Mouse (Mus musculus): ENCODE results near the gene Ormdl3. TPM values are rescaled to one million over a fixed set of nuclear protein-coding genes. Genes with fewer than 3 reads are reported as not detected.
A peak's percentile ranks its signal among the peaks of the same experiment; 100 is the strongest.

The Ormdl3 gene
- polyA plus RNA-seq, 1 experiment from 2014 or later = 59.4 TPM

DNA sequence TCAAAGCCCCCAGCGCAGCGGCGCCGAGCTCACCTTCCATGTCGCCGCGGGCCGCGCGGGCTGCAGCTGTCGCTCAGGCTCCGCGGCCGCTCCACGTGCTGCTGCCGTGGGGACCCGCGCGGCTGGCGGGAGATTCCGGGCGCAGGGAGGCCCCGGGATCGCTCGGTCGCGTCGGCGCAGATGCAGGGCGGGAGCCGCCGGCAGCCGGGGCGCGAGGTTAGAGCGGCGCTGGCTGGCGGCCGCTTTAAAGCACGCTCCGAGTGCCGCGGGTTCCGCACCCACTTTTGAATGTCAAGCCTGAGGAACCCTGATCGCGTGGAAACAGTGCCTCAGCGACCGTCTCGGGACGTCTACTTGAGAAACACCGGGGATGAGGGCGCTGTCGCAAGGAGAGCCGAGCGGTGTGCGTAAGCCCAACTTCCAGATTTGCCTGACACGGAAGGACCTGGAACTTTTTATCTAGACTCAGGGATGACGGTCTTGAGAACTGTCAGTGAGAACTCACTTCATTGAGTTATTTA, 41.4 kb downstream of the Ormdl3 start, which contains the start of gene Ikzf3:
TSS of gene Ikzf3 (minus strand) at position 321 of the 521 bp plus-strand sequence.
- H3K36me3 ChIP-seq = no peaks in the 10 kb centered on the region
- peak within 1 kb of the TSS; percentile 54 for H3K4me3 ChIP-seq (replicated peaks)
- no peak within 1 kb of the TSS; the same call in 1 of the 2 replicates for H3K9ac ChIP-seq
- no peak for ATAC-seq (replicated peaks; ENCODE audit: low FRiP score)
- H3K27me3 ChIP-seq = peaks cover 84% of the 10 kb centered on the region
- peaks cover 13% of the 10 kb centered on the region for H3K4me1 ChIP-seq
- 1% methylated on average over 58 of the region's 58 CpGs for WGBS
- peak within 1 kb of the TSS; percentile 94 for H3K4me2 ChIP-seq
- H3K9me3 ChIP-seq (replicated peaks) = no peaks in the 10 kb centered on the region
- no peak within 1 kb of the TSS for H3K27ac ChIP-seq

DNA sequence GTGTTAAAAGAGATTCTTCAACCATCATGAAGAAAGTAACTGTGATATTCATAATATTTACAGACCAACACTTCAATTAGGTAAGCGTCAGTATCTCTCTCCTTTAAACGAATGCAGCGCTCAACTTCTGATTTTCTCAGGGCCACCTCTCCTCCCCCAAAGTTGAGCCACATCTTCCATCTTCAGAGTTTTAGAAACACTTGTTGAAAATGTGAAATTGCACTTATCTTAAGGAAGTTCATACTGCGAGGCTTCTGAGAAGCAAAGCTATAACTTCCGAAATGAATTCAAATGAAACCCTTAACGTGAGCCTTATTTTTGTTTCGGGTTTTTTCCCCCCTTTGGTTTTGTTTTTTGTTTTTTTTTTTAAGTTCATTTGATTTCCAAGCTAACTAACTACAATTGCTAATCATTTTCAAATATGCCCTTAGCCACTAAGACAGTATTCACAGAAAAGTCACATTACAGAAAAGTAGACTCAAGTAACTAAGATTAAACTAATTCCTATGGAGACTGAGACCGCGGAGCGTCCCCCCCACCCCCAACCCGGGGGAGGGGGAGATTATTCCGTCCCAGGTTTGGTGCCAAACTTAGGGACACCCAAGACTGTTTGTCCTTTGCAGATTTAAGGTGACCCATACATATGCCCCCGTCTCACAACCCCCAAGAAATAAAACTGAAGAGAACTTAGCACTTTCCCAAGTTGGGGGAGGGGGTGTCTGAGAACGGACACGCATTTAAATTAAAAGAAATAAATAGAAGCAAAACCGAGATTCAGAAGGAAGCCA, 42.1 kb downstream of the Ormdl3 start:
- no peak for ATAC-seq (replicated peaks; ENCODE audit: low FRiP score)
- Histone ChIP-seq H3K9me3 (replicated peaks) (no peaks in the 10 kb centered on the region), H3K36me3 (no peaks in the 10 kb centered on the region), H3K4me1 (peaks cover 9% of the 10 kb centered on the region), H3K9ac (no peak overlapping the region; the same call in 1 of the 2 replicates), H3K4me2 (peak overlapping the region; percentile 94), H3K27me3 (peaks cover 78% of the 10 kb centered on the region), H3K4me3 (replicated peaks) (peak overlapping the region; percentile 54), H3K27ac (no peak overlapping the region)
- WGBS = 2% methylated on average over 16 of the region's 16 CpGs

DNA sequence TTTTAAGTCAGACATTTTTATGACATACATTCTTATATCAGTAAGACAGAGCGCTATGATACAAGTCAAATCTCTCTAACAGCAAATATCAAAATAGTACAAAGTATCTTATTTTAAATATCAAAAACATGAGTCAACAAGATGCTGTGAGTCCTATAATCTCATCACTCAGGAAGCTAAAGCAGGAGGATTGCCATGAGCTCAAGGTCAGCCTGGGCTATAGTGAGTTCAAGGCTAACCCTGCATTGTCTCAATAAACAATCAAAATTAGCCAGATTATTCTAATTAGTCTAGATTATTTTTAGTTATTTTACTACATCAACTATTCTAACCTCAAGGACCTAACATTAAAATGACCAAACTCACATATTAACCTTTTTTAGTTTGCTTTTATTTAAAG, 43.8 kb downstream of the Ormdl3 start:
- 96% methylated on average over 1 of the region's 1 CpGs for WGBS
- H3K4me1 ChIP-seq = peaks cover 9% of the 10 kb centered on the region
- H3K36me3 ChIP-seq = no peaks in the 10 kb centered on the region

DNA sequence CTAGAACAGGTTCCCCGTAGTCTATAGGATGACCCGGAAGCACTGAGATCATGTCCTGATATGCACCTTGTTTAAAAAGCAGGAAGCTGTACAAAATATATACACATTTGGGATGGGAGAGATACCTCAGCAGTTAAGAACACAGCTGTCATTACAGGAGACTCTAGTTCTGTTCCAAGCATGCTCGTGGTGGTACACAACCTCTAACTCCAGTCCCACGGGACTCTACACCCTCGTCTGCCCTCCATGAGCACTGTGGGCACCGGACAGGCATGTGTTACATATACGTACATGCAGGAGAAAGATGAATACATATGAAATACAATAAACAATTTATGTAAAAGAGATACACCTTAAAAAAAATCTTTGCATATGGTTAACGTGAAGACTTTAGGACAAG, 44.6 kb downstream of the Ormdl3 start:
- Histone ChIP-seq H3K4me2 (no peak overlapping the region), H3K4me1 (peaks cover 9% of the 10 kb centered on the region), H3K4me3 (replicated peaks) (no peak overlapping the region), H3K27me3 (peaks cover 53% of the 10 kb centered on the region), H3K27ac (no peak overlapping the region), H3K9ac (no peak overlapping the region), H3K9me3 (replicated peaks) (no peaks in the 10 kb centered on the region), H3K36me3 (no peaks in the 10 kb centered on the region)
- WGBS = 72% methylated on average over 8 of the region's 8 CpGs
- no peak for ATAC-seq (replicated peaks; ENCODE audit: low FRiP score)

More for the DNA sequence above, 43.8 kb downstream of the Ormdl3 start:
- H3K27ac ChIP-seq = no peak overlapping the region
- H3K4me3 ChIP-seq (replicated peaks) = no peak overlapping the region
- H3K4me2 ChIP-seq = no peak overlapping the region
- no peak overlapping the region for H3K9ac ChIP-seq
- H3K9me3 ChIP-seq (replicated peaks) = no peaks in the 10 kb centered on the region
- H3K27me3 ChIP-seq = peaks cover 62% of the 10 kb centered on the region
- ATAC-seq (replicated peaks; ENCODE audit: low FRiP score) = no peak

DNA sequence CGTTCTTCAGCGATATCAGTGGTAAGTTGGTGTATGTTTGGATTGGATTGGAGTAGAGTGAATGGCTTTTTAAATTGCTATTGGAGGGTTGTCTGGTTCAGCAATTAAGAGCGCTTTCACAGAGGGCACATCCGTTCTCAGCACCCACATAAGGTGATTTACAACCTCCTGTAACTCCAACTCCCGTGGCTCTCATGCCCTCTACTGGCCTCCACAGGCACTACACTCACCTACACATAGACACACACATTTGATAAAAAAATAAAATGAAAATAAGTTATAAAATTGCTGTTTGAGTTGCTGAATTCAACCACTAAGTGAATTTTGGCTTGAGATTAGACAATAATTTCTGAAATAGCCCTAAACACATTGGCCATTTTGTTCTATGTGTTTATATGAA, 46.8 kb downstream of the Ormdl3 start:
- Histone ChIP-seq H3K4me3 (replicated peaks) (no peak overlapping the region), H3K27ac (no peak overlapping the region), H3K36me3 (no peaks in the 10 kb centered on the region), H3K4me1 (peaks cover 2% of the 10 kb centered on the region), H3K9ac (no peak overlapping the region), H3K9me3 (replicated peaks) (no peaks in the 10 kb centered on the region), H3K27me3 (peaks cover 31% of the 10 kb centered on the region), H3K4me2 (no peak overlapping the region)
- WGBS = 79% methylated on average over 5 of the region's 5 CpGs
- ATAC-seq (replicated peaks; ENCODE audit: low FRiP score) = no peak

DNA sequence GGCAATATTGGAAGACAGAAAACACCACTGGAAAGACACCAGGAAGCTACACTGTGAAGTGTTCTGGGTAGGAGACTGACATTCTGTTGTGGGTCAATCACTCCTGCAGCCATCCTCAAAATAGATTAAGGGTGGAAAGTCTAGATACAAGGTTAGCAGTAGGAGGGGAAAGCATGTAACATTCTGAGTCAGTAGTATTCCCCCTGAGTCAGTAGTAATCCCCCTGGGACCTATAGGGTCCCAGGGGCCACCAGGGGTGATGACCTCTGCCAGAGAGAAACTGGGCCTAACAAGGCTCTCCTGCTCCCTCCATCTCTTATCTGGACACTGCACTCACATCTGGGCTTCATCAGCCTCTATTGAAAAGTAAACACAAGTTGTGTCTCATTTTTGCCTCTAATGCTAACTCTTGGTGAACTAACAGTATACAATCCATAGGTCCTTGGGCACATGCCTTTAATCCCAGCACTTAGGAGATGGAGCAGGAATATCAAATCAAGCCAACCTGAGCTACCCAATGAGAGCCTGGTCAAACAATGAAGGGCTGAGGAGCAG, 49.6 kb downstream of the Ormdl3 start:
- ATAC-seq (replicated peaks; ENCODE audit: low FRiP score) = no peak
- Histone ChIP-seq H3K9me3 (replicated peaks) (no peaks in the 10 kb centered on the region), H3K4me2 (no peak overlapping the region), H3K4me1 (no peaks in the 10 kb centered on the region), H3K9ac (no peak overlapping the region), H3K27ac (no peak overlapping the region), H3K4me3 (replicated peaks) (no peak overlapping the region), H3K36me3 (no peaks in the 10 kb centered on the region), H3K27me3 (peaks cover 11% of the 10 kb centered on the region)

Other genes with a start within 250 kb of the Ormdl3 start
- gene Ppp1r1b, start 239.0 kb downstream of the Ormdl3 start, polyA plus RNA-seq (2015; fragmentation: Nextera tagmentation; extraction: Ambion mirVana) = 2.8 and 6.8 TPM in 2 replicates
- 46.4 and 53.1 TPM in 2 replicates for gene Stard3, start 229.0 kb downstream of the Ormdl3 start, polyA plus RNA-seq (2015; fragmentation: Nextera tagmentation; extraction: Ambion mirVana)
- gene Tcap, start 203.6 kb downstream of the Ormdl3 start, polyA plus RNA-seq (2015; fragmentation: Nextera tagmentation; extraction: Ambion mirVana) = 2.5 and 3.5 TPM in 2 replicates
- gene Pnmt, start 200.9 kb downstream of the Ormdl3 start, polyA plus RNA-seq (2015; fragmentation: Nextera tagmentation; extraction: Ambion mirVana) = 2.7 and 3.8 TPM in 2 replicates
- 16.9 and 17.5 TPM in 2 replicates for gene Pgap3, start 186.9 kb downstream of the Ormdl3 start, polyA plus RNA-seq (2015; fragmentation: Nextera tagmentation; extraction: Ambion mirVana)
- gene Erbb2, start 174.9 kb downstream of the Ormdl3 start, polyA plus RNA-seq (2015; fragmentation: Nextera tagmentation; extraction: Ambion mirVana) = 46.2 and 48.0 TPM in 2 replicates
- 101 and 106 TPM in 2 replicates for gene Mien1, start 148.4 kb downstream of the Ormdl3 start, polyA plus RNA-seq (2015; fragmentation: Nextera tagmentation; extraction: Ambion mirVana)
- gene Grb7, start 141.0 kb downstream of the Ormdl3 start, polyA plus RNA-seq (2015; fragmentation: Nextera tagmentation; extraction: Ambion mirVana) = 68.8 and 69.8 TPM in 2 replicates
- gene Ikzf3, start 41.3 kb downstream of the Ormdl3 start, polyA plus RNA-seq (2015; fragmentation: Nextera tagmentation; extraction: Ambion mirVana) = 0.43 and 0.44 TPM in 2 replicates
- gene Zpbp2, start 36.3 kb downstream of the Ormdl3 start, polyA plus RNA-seq (2015; fragmentation: Nextera tagmentation; extraction: Ambion mirVana) = 0.12 and 0.27 TPM in 2 replicates
- not detected in 2 replicates for gene Lrrc3c, start 10.9 kb upstream of the Ormdl3 start, polyA plus RNA-seq (2015; fragmentation: Nextera tagmentation; extraction: Ambion mirVana)
- 1.1 and 1.5 TPM in 2 replicates for gene Gm12355, start 38.3 kb upstream of the Ormdl3 start, polyA plus RNA-seq (2015; fragmentation: Nextera tagmentation; extraction: Ambion mirVana)
- gene Gsdma3, start 39.0 kb upstream of the Ormdl3 start, polyA plus RNA-seq (2015; fragmentation: Nextera tagmentation; extraction: Ambion mirVana) = not detected in 2 replicates
- gene Gsdma2, start 59.4 kb upstream of the Ormdl3 start, polyA plus RNA-seq (2015; fragmentation: Nextera tagmentation; extraction: Ambion mirVana) = not detected in 2 replicates
- 0.06 and 0.13 TPM in 2 replicates for gene Gsdma, start 77.0 kb upstream of the Ormdl3 start, polyA plus RNA-seq (2015; fragmentation: Nextera tagmentation; extraction: Ambion mirVana)
- gene Psmd3, start 95.2 kb upstream of the Ormdl3 start, polyA plus RNA-seq (2015; fragmentation: Nextera tagmentation; extraction: Ambion mirVana) = 262 and 280 TPM in 2 replicates
- 0.23 TPM in 1 of 2 replicates, not detected in the other for gene Csf3, start 113.9 kb upstream of the Ormdl3 start, polyA plus RNA-seq (2015; fragmentation: Nextera tagmentation; extraction: Ambion mirVana)
- 58.2 and 64.7 TPM in 2 replicates for gene Med24, start 142.1 kb upstream of the Ormdl3 start, polyA plus RNA-seq (2015; fragmentation: Nextera tagmentation; extraction: Ambion mirVana)
- 21.7 and 26.9 TPM in 2 replicates for gene Thra, start 153.3 kb upstream of the Ormdl3 start, polyA plus RNA-seq (2015; fragmentation: Nextera tagmentation; extraction: Ambion mirVana)
- 2.0 and 2.3 TPM in 2 replicates for gene Nr1d1, start 188.0 kb upstream of the Ormdl3 start, polyA plus RNA-seq (2015; fragmentation: Nextera tagmentation; extraction: Ambion mirVana)
- gene Msl1, start 208.1 kb upstream of the Ormdl3 start, polyA plus RNA-seq (2015; fragmentation: Nextera tagmentation; extraction: Ambion mirVana) = 25.1 and 25.8 TPM in 2 replicates
- gene Casc3, start 217.5 kb upstream of the Ormdl3 start, polyA plus RNA-seq (2015; fragmentation: Nextera tagmentation; extraction: Ambion mirVana) = 40.6 and 40.8 TPM in 2 replicates
- 1.6 and 1.7 TPM in 2 replicates for gene Rapgefl1, start 249.4 kb upstream of the Ormdl3 start, polyA plus RNA-seq (2015; fragmentation: Nextera tagmentation; extraction: Ambion mirVana)

All from kidney, embryonic 15.5 days (tissue).